Comparison of ENCODE assay signal across 17 mouse cellular contexts in the genomic region with DNA sequence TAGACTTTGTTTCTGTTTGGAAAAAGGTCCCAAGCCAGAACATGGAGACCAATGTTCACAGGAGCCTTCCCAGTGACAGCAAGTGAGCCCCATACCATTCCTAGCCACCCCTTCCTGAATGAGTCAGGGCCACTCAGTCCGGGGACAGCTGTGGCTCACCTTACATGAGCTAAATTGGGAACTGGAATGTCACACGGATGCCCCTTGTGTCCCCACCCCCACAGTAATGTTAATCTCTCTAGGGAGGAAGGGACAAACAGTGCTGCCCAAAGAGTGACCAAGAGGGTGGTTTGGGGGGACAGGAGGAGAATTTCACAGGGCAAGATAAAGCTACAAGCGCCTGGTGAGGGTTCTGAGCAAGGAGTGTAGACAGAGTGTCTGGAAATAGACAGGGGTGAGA. TPM values are rescaled to one million over a fixed set of nuclear protein-coding genes. Genes with fewer than 3 reads are reported as not detected.
DNase-seq lines count a peak whose midpoint lies in the region; ATAC-seq lines count a peak whose summit lies in the region.
"Had no signal": no experiment of that assay in that cellular context is flagged by ENCODE, and none has a peak within 500 bp of the region (broad histone marks: within the 10 kb centered on the region; RNA-seq: fewer than 3 reads in every experiment).

Gene Trim54 (plus strand): TSS at position 359 of the 400 bp plus-strand sequence.

- peak; percentile 76 for DNase-seq in gastrocnemius, postnatal 25 days
- DNase-seq in heart, postnatal 4 days, result peak; percentile 43
- no peak for DNase-seq in thymus, postnatal 14 days
- no peak for DNase-seq in MN1 (ENCODE audit: low spot score)
- no peak for DNase-seq in left cerebral cortex, postnatal 10 days (ENCODE audit: extremely low spot score in 1 of 2, low spot score in 2 of 2)
- DNase-seq: adrenal gland, adult 2 months; cerebellum, adult 2 months; kidney, postnatal 10 days; thymus, adult 18-20 months had no signal

- H3K4me2 ChIP-seq in embryonic facial prominence, embryonic 15.5 days (replicated peaks), result no peak within 1 kb of the TSS
- H3K4me2 ChIP-seq in heart, embryonic 12.5 days, result peak within 1 kb of the TSS; percentile 69
- H3K4me2 ChIP-seq: intestine, embryonic 15.5 days; limb, embryonic 12.5 days; lung, embryonic 15.5 days had no signal

- 0 out of 2 replicates have a peak, but pooled peaks cover 3% of the 10 kb centered on the region for H3K27me3 ChIP-seq in embryonic facial prominence, embryonic 15.5 days
- no peaks in the 10 kb centered on the region; the same call in 1 of the 2 replicates for H3K27me3 ChIP-seq in heart, embryonic 12.5 days (replicated peaks)

- intact Hi-C loops in left cerebral cortex, postnatal 10 days (cut with DNase I), result no loop called here

- no peak within 1 kb of the TSS for H3K9ac ChIP-seq in embryonic facial prominence, embryonic 15.5 days
- peak within 1 kb of the TSS; percentile 60 for H3K9ac ChIP-seq in heart, embryonic 12.5 days
- H3K9ac ChIP-seq: intestine, embryonic 15.5 days; limb, embryonic 12.5 days; lung, embryonic 15.5 days had no signal

- no peaks in the 10 kb centered on the region for H3K9me3 ChIP-seq in embryonic facial prominence, embryonic 15.5 days (replicated peaks)
- no peaks in the 10 kb centered on the region for H3K9me3 ChIP-seq in heart, embryonic 12.5 days (replicated peaks)
- H3K9me3 ChIP-seq: hindbrain, embryonic 10.5 days; intestine, embryonic 15.5 days; lung, embryonic 15.5 days had no signal

- no peaks in the 10 kb centered on the region for H3K4me1 ChIP-seq in embryonic facial prominence, embryonic 15.5 days
- peaks cover 10% of the 10 kb centered on the region for H3K4me1 ChIP-seq in heart, embryonic 12.5 days (replicated peaks)
- H3K4me1 ChIP-seq: hindbrain, embryonic 10.5 days; intestine, embryonic 15.5 days; limb, embryonic 12.5 days; lung, embryonic 15.5 days had no signal

- 34% methylated on average over 3 of the region's 3 CpGs for WGBS in embryonic facial prominence, embryonic 15.5 days
- WGBS in heart, embryonic 12.5 days, result 11% methylated on average over 3 of the region's 3 CpGs

- no peak for ATAC-seq in embryonic facial prominence, embryonic 15.5 days (ENCODE audit: insufficient number of reproducible peaks, low FRiP score, low TSS enrichment, low read depth)
- 0 out of 2 replicates have a peak, but pooled peaks have one; percentile 42 for ATAC-seq in heart, embryonic 12.5 days (ENCODE audit: insufficient number of reproducible peaks, low FRiP score)
- ATAC-seq: intestine, embryonic 15.5 days had no signal

- H3K27ac ChIP-seq in embryonic facial prominence, embryonic 15.5 days (replicated peaks), result no peak within 1 kb of the TSS
- peak within 1 kb of the TSS; percentile 85 for H3K27ac ChIP-seq in heart, embryonic 12.5 days (ENCODE audit: poor library complexity, severe bottlenecking)
- H3K27ac ChIP-seq: hindbrain, embryonic 10.5 days; intestine, embryonic 15.5 days; limb, embryonic 12.5 days; lung, embryonic 15.5 days had no signal

- H3K36me3 ChIP-seq in embryonic facial prominence, embryonic 15.5 days, result no peaks in the 10 kb centered on the region
- H3K36me3 ChIP-seq in heart, embryonic 12.5 days, result no peaks in the 10 kb centered on the region
- H3K36me3 ChIP-seq: hindbrain, embryonic 10.5 days; intestine, embryonic 15.5 days; limb, embryonic 12.5 days; lung, embryonic 15.5 days had no signal

- H3K4me3 ChIP-seq in embryonic facial prominence, embryonic 15.5 days (replicated peaks), result no peak within 1 kb of the TSS
- peak within 1 kb of the TSS; percentile 36 for H3K4me3 ChIP-seq in heart, embryonic 12.5 days
- H3K4me3 ChIP-seq: erythroblast, embryonic 14.5 days; hindbrain, embryonic 10.5 days; intestine, embryonic 15.5 days; limb, embryonic 12.5 days; lung, embryonic 15.5 days had no signal

RNA-seq across cellular contexts. Expression of gene Trim54, which starts in this region (rescaled TPM):
- polyA plus RNA-seq in embryonic facial prominence, embryonic 15.5 days (2015; fragmentation: Nextera tagmentation; extraction: Ambion mirVana), result 10.2 and 13.7 TPM in 2 replicates
- 100 to 1,000 TPM; 303 to 342 TPM for total RNA-seq in gastrocnemius, postnatal 25 days (2021)
- 12.8 and 12.9 TPM in 2 replicates for polyA plus RNA-seq in heart, embryonic 12.5 days (2016; fragmentation: Nextera tagmentation; extraction: Ambion mirVana)
- total RNA-seq in heart, postnatal 4 days (2021), result 10 to 100 TPM; 33.4 to 35.6 TPM
- total RNA-seq in left cerebral cortex, postnatal 10 days (2021), result under 1 TPM; 0.86 to 0.97 TPM
- total RNA-seq: adrenal gland, adult 2 months; layer of hippocampus, postnatal 14 days had no signal
- polyA plus RNA-seq: adrenal gland, adult 2 months; cerebellum, adult 2 months; erythroblast, embryonic 14.5 days; hindbrain, embryonic 10.5 days; intestine, embryonic 15.5 days had no signal

Comparison
In these comparisons a context has a peak if more than half of its experiments do, and no peak if none do; other contexts are left out.
1. RNA of gene Trim54 (total RNA-seq): 303 to 342 TPM in gastrocnemius, postnatal 25 days and 33.4 to 35.6 TPM in heart, postnatal 4 days; 0.86 to 0.97 TPM in left cerebral cortex, postnatal 10 days; every median in the first group is over 10 times any median in the second.
2. RNA of gene Trim54 (total RNA-seq): 303 to 342 TPM in gastrocnemius, postnatal 25 days; 33.4 to 35.6 TPM in heart, postnatal 4 days; every median in the first group is over 4 times any median in the second.
3. DNase-seq: peak in gastrocnemius, postnatal 25 days (single experiment) and heart, postnatal 4 days (single experiment); none in thymus, postnatal 14 days (single experiment), MN1 (single experiment) and left cerebral cortex, postnatal 10 days (0 of 2).